Mouse (Mus musculus) lung, adult 2 months (tissue): Measurements from ENCODE around the gene Myg1.

Experiments
- CTCF ChIP-seq: fragments of 200-500 bp; IDR thresholded peaks from 2 replicates; pipeline ENCODE4 v1.5.1; 2011; ENCODE audit warnings: mild to moderate bottlenecking, low read length, control low read depth; ENCODE audit not compliant: insufficient read depth
- POLR2A ChIP-seq: fragments of 200-500 bp; IDR thresholded peaks from 2 replicates; pipeline ENCODE4 v1.6.1; 2011; ENCODE audit warnings: low read depth, mild to moderate bottlenecking, control low read depth, low read length, borderline replicate concordance; ENCODE audit errors: extremely low read depth

- no peak for TF ChIP-seq POLR2A
- no peak for TF ChIP-seq CTCF
Observed at GRCm38 (mm10) chr15:102364678-102365077, 33.2 kb downstream of the Myg1 start.
